Mouse (Mus musculus) right cerebral cortex, postnatal 25 days (tissue): ENCODE results near the gene Sel1l2.
"Not testable (repeated sequence)": the region's sequence is repeated elsewhere in the genome, so short reads cannot be mapped to it uniquely, and the experiment has no call there.

Experiments used
- DNase-seq: peaks from one replicate; pipeline ENCODE4 v3.0.0; 2022

Sel1l2 gene

GRCm38 (mm10) chr2:140214519-140215027 lies 174.9 kb downstream of the Sel1l2 start:
- no peak for DNase-seq

DNA sequence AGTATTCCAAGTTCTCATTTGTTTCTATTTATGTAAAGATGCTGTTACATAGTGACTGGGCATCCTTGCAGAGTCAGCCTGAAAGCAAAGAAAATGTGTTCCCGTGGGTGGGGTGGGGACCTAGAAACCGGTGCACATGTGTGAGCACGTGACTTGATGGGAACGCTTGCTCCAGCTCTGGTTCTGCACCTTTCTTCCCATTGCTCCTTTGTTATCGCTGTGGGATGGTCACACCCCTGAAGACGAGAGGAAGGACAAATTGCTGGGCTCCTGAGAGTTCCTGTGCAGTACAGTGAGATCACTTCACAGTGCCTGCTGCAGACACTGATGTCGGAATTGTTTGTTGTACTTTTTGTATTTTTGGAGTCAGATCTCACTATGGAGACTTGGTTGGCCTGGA lies 185.8 kb downstream of the Sel1l2 start:
- no peak for DNase-seq

GRCm38 (mm10) chr2:140202573-140202972 lies 186.9 kb downstream of the Sel1l2 start:
- DNase-seq, result no peak

DNA sequence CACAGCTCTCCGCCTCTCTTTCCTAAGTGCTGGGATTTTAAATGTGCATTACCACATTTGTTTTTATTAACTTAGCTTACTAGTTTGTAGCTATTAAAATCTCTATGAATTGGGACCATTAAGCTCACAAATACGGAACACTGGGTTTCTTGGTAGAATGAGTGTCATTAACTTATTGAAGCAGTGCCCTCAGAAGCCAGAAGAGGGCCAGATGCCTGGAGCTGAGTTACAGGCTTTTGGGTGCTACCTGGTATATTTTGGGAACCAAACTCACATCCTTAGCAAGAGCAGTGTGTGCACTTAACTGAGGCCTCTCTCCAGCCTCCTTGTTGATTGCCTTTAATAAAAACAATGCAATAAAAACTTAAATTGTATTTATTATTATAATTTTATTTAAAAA lies 188.8 kb downstream of the Sel1l2 start:
- DNase-seq, result no peak

GRCm38 (mm10) chr2:140185685-140186210 lies 203.8 kb downstream of the Sel1l2 start:
- DNase-seq, result not testable (repeated sequence)
